Mouse (Mus musculus) C2C12 (cell line): ENCODE data around the gene Pgm1. TPM values are rescaled to one million over a fixed set of nuclear protein-coding genes. Genes with fewer than 3 reads are reported as not detected.

Experiments used
- H3K27me3 ChIP-seq: one replicate; pipeline ENCODE4 v1.6.1; 2011; ENCODE audit not compliant: control insufficient read depth, insufficient read depth, insufficient read length
- H3K36me3 ChIP-seq: one replicate; pipeline ENCODE4 v1.6.1; 2011; ENCODE audit not compliant: control insufficient read depth, insufficient read depth
- H3K4me3 ChIP-seq: one replicate; pipeline ENCODE4 v1.5.1; 2011; ENCODE audit warnings: mild to moderate bottlenecking, control low read depth; ENCODE audit not compliant: poor library complexity, insufficient read depth, severe bottlenecking
- H3K79me2 ChIP-seq: one replicate; pipeline ENCODE4 v1.6.1; 2011; ENCODE audit not compliant: control insufficient read depth, insufficient read depth
- H3K79me3 ChIP-seq: one replicate; pipeline ENCODE4 v1.6.1; 2011; ENCODE audit warnings: low read depth, control low read depth
- H3ac ChIP-seq: one replicate; pipeline ENCODE3; 2011; ENCODE audit warnings: low read depth; ENCODE audit not compliant: control insufficient read depth, insufficient read length
- CEBPB ChIP-seq: IDR thresholded peaks from one replicate; pipeline ENCODE4 v1.6.1; 2011; ENCODE audit warnings: low read depth, mild to moderate bottlenecking, control low read depth, moderate library complexity
- CTCF ChIP-seq: IDR thresholded peaks from one replicate; pipeline ENCODE4 v1.5.1; 2011; ENCODE audit not compliant: control insufficient read depth, insufficient read depth, insufficient read length
- FOSL1 ChIP-seq: IDR thresholded peaks from one replicate; pipeline ENCODE4 v1.8.0; 2011; ENCODE audit warnings: mild to moderate bottlenecking, low read length; ENCODE audit not compliant: poor library complexity, insufficient read depth, severe bottlenecking
- MAX ChIP-seq: IDR thresholded peaks from one replicate; pipeline ENCODE4 v1.6.1; 2011; ENCODE audit warnings: mild to moderate bottlenecking, control low read depth
- MYOD1 ChIP-seq: IDR thresholded peaks from one replicate; pipeline ENCODE4 v1.6.1; 2011; ENCODE audit warnings: low read depth; ENCODE audit not compliant: control insufficient read depth, insufficient read length
- MYOG ChIP-seq: IDR thresholded peaks from one replicate; pipeline ENCODE4 v1.6.1; 2011; ENCODE audit not compliant: control insufficient read depth, insufficient read length; ENCODE audit errors: extremely low read depth
- USF1 ChIP-seq: IDR thresholded peaks from one replicate; pipeline ENCODE4 v1.6.1; 2011; ENCODE audit warnings: low read depth, mild to moderate bottlenecking, control low read depth, moderate library complexity
- long read RNA-seq, 2 experiments: library from polyadenylated mRNA; unstranded; transcript quantifications; one replicate each; pipeline ENCODE4 v2.0.0; 2019 to 2020
- polyA plus RNA-seq: library from polyadenylated mRNA; unstranded; fragments of >200 nt; fragmentation: generic; extraction: Trizol; gene quantifications from one replicate; pipeline ENCODE4 v1.2.1, GENCODE M21; 2012; ENCODE audit warnings: missing spikeins

The Pgm1 gene
- polyA plus RNA-seq, result 41.0 TPM
- long read RNA-seq, experiment 1, transcript Pgm1-201 (11 exons, 2,371 nt), result major isoform, 51 of 70 reads
- long read RNA-seq, experiment 1, partial matches to known transcripts, result 8 of 70 reads
- long read RNA-seq, experiment 1, other reads (novel, unspliced or antisense), result 11 of 70 reads
- long read RNA-seq, experiment 2, transcript Pgm1-201 (11 exons, 2,371 nt), result major isoform, 401 of 444 reads
- long read RNA-seq, experiment 2, partial matches to known transcripts, result 6 of 444 reads
- long read RNA-seq, experiment 2, other reads (novel, unspliced or antisense), result 37 of 444 reads

GRCm38 (mm10) chr4:99929149-99929612 is at the start of gene Pgm1:
Pgm1 (plus strand) TSS chr4:99929414.
- peaks cover 25% of the 10 kb centered on the region for H3K79me2 ChIP-seq

DNA sequence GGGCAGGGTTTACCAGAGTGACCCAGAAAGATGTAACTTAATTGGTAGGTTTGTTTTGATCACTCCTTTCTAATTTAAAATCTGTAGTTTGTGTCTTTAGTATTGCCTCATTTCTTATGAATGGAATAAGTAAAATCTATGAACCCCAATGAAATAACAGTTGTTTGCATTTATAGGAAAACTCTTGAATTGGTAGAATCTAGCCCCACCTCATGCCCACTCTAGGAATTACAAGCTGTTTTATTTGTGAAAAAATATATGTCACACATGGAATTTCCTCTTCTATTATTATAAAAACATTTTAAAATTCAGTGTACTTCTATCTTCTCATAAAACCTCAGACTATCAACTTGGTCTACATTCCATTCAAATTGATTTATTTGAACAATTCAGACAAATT is 47.3 kb upstream of the Pgm1 start:
- Histone ChIP-seq H3K79me2 (no peaks in the 10 kb centered on the region), H3K36me3 (peaks cover 3% of the 10 kb centered on the region), H3ac (no peak overlapping the region), H3K27me3 (no peaks in the 10 kb centered on the region), H3K4me3 (no peak overlapping the region), H3K79me3 (no peaks in the 10 kb centered on the region)
- no peak for TF ChIP-seq USF1
- TF ChIP-seq MYOG, result no peak
- TF ChIP-seq FOSL1, result no peak
- TF ChIP-seq CTCF, result no peak
- TF ChIP-seq MAX, result no peak
- no peak for TF ChIP-seq CEBPB
- no peak for TF ChIP-seq MYOD1

More at GRCm38 (mm10) chr4:99929149-99929612, at the start of gene Pgm1:
- peak within 1 kb of the TSS; percentile 61 for H3K4me3 ChIP-seq
- peaks cover 6% of the 10 kb centered on the region for H3K79me3 ChIP-seq
- no peaks in the 10 kb centered on the region for H3K27me3 ChIP-seq
- peak within 1 kb of the TSS; percentile 72 for H3ac ChIP-seq
- TF ChIP-seq MYOG, result no peak
- peak; percentile 60 for TF ChIP-seq USF1
- no peaks in the 10 kb centered on the region for H3K36me3 ChIP-seq

- H3K36me3 ChIP-seq, result peaks cover under 1% of the 10 kb centered on the region
- no peaks in the 10 kb centered on the region for H3K79me3 ChIP-seq
- TF ChIP-seq USF1 (no peak), CEBPB (no peak), FOSL1 (no peak)
- no peaks in the 10 kb centered on the region for H3K27me3 ChIP-seq
- no peak overlapping the region for H3K4me3 ChIP-seq
- H3K79me2 ChIP-seq, result no peaks in the 10 kb centered on the region
- no peak overlapping the region for H3ac ChIP-seq
These were observed 46.8 kb upstream of the Pgm1 start for GRCm38 (mm10) chr4:99882405-99882804.

GRCm38 (mm10) chr4:99913894-99914451 is 15.2 kb upstream of the Pgm1 start:
- H3K36me3 ChIP-seq, result peaks cover 6% of the 10 kb centered on the region
- H3K79me2 ChIP-seq, result no peaks in the 10 kb centered on the region
- H3K4me3 ChIP-seq, result no peak overlapping the region
- no peak for TF ChIP-seq MAX
- no peak for TF ChIP-seq CEBPB
- TF ChIP-seq MYOG, result no peak
- TF ChIP-seq USF1, result no peak
- H3K27me3 ChIP-seq, result no peaks in the 10 kb centered on the region
- no peak overlapping the region for H3ac ChIP-seq
- no peaks in the 10 kb centered on the region for H3K79me3 ChIP-seq

- Histone ChIP-seq H3ac (no peak overlapping the region), H3K27me3 (no peaks in the 10 kb centered on the region), H3K79me3 (peaks cover 4% of the 10 kb centered on the region), H3K36me3 (no peaks in the 10 kb centered on the region), H3K79me2 (peaks cover 12% of the 10 kb centered on the region), H3K4me3 (no peak overlapping the region)
- TF ChIP-seq MYOD1, result no peak
- no peak for TF ChIP-seq MAX
- TF ChIP-seq MYOG, result no peak
- no peak for TF ChIP-seq FOSL1
- TF ChIP-seq CEBPB, result no peak
- no peak for TF ChIP-seq USF1
- no peak for TF ChIP-seq CTCF
These were observed 2.8 kb upstream of the Pgm1 start for GRCm38 (mm10) chr4:99926380-99926779.

DNA sequence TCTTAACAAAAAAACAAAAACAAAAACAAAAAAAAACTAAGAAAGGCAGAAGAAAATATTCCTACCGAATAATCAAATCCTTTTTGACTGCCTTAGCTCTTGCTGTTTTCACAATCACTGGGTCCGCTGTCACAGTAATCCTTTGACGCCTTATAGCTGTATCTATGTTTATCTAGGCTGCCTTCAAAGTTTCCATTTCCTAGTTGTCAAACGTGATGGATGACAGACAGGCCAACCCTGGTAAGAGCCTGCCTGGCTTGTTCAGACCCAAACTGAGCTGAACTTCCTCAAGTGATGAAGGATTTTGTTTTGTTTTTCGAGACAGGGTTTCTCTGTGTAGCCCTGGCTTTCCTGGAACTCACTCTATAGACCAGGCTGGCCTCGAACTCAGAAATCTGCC is 693 bp upstream of the Pgm1 start:
- H3K4me3 ChIP-seq, result no peak overlapping the region
- H3ac ChIP-seq, result no peak overlapping the region
- H3K79me3 ChIP-seq, result peaks cover 6% of the 10 kb centered on the region
- no peak for TF ChIP-seq CTCF
- TF ChIP-seq USF1, result no peak
- TF ChIP-seq MYOG, result no peak
- no peak for TF ChIP-seq CEBPB
- no peak for TF ChIP-seq MYOD1
- no peak for TF ChIP-seq MAX
- TF ChIP-seq FOSL1, result no peak
- H3K79me2 ChIP-seq, result peaks cover 25% of the 10 kb centered on the region
- no peaks in the 10 kb centered on the region for H3K27me3 ChIP-seq
- no peaks in the 10 kb centered on the region for H3K36me3 ChIP-seq
